Mouse (Mus musculus): Measurements from ENCODE around the gene Adcy5. TPM values are rescaled to one million over a fixed set of nuclear protein-coding genes. Genes with fewer than 3 reads are reported as not detected.
A peak's percentile ranks its signal among the peaks of the same experiment; 100 is the strongest.

Adcy5 gene
- 1.7 and 2.2 TPM in 2 replicates for polyA plus RNA-seq (2015; fragmentation: Nextera tagmentation; extraction: Ambion mirVana)

GRCm38 (mm10) chr16:35154641-35155390 is at the start of gene Adcy5:
Gene Adcy5, plus strand, starts transcription at chr16:35154877.
- H3K36me3 ChIP-seq: no peaks in the 10 kb centered on the region
- H3K27ac ChIP-seq: peak within 1 kb of the TSS; percentile 73
- no peaks in the 10 kb centered on the region for H3K9me3 ChIP-seq
- H3K4me3 ChIP-seq: peak within 1 kb of the TSS; percentile 69
- H3K9ac ChIP-seq: peak within 1 kb of the TSS; percentile 68
- H3K4me1 ChIP-seq: peaks cover 37% of the 10 kb centered on the region
- peak; percentile 9; the same call in 1 of the 2 replicates for ATAC-seq (ENCODE audit: insufficient number of reproducible peaks, low FRiP score, low TSS enrichment, low read depth)
- peak within 1 kb of the TSS; percentile 98 for H3K4me2 ChIP-seq
- peaks cover 59% of the 10 kb centered on the region for H3K27me3 ChIP-seq
- under 1% methylated on average over 77 of the region's 104 CpGs for WGBS

GRCm38 (mm10) chr16:35107985-35108384 is 46.7 kb upstream of the Adcy5 start:
- Histone ChIP-seq H3K36me3 (0 out of 2 replicates have a peak, but pooled peaks cover 7% of the 10 kb centered on the region), H3K4me1 (peaks cover 37% of the 10 kb centered on the region), H3K27ac (no peak overlapping the region), H3K4me2 (no peak overlapping the region), H3K9me3 (no peaks in the 10 kb centered on the region), H3K4me3 (no peak overlapping the region), H3K27me3 (no peaks in the 10 kb centered on the region), H3K9ac (no peak overlapping the region)
- ATAC-seq (ENCODE audit: insufficient number of reproducible peaks, low FRiP score, low TSS enrichment, low read depth): no peak
- 48% methylated on average over 6 of the region's 6 CpGs for WGBS

- Histone ChIP-seq H3K4me3 (no peak overlapping the region), H3K27ac (peak overlapping the region; percentile 33; the same call in 1 of the 2 replicates), H3K4me1 (peaks cover 37% of the 10 kb centered on the region), H3K9me3 (no peaks in the 10 kb centered on the region), H3K9ac (no peak overlapping the region), H3K27me3 (no peaks in the 10 kb centered on the region), H3K36me3 (0 out of 2 replicates have a peak, but pooled peaks cover 7% of the 10 kb centered on the region), H3K4me2 (no peak overlapping the region)
- no peak for ATAC-seq (ENCODE audit: insufficient number of reproducible peaks, low FRiP score, low TSS enrichment, low read depth)
- WGBS: 30% methylated on average over 8 of the region's 8 CpGs
Measured at GRCm38 (mm10) chr16:35109156-35109555, 45.5 kb upstream of the Adcy5 start.

- H3K4me3 ChIP-seq: no peak overlapping the region
- peak overlapping the region; percentile 33 for H3K27ac ChIP-seq
- H3K4me1 ChIP-seq: peaks cover 37% of the 10 kb centered on the region
- H3K4me2 ChIP-seq: no peak overlapping the region
- no peak overlapping the region for H3K9ac ChIP-seq
- no peaks in the 10 kb centered on the region for H3K27me3 ChIP-seq
- no peak for ATAC-seq (ENCODE audit: insufficient number of reproducible peaks, low FRiP score, low TSS enrichment, low read depth)
- 0 out of 2 replicates have a peak, but pooled peaks cover 4% of the 10 kb centered on the region for H3K36me3 ChIP-seq
- WGBS: 35% methylated on average over 7 of the region's 7 CpGs
- no peaks in the 10 kb centered on the region for H3K9me3 ChIP-seq
Measured at GRCm38 (mm10) chr16:35109656-35110291, 44.9 kb upstream of the Adcy5 start.

GRCm38 (mm10) chr16:35110410-35111142 is 44.1 kb upstream of the Adcy5 start:
- H3K36me3 ChIP-seq: 0 out of 2 replicates have a peak, but pooled peaks cover 4% of the 10 kb centered on the region
- WGBS: 28% methylated on average over 10 of the region's 10 CpGs
- peak; percentile 57 for ATAC-seq (ENCODE audit: insufficient number of reproducible peaks, low FRiP score, low TSS enrichment, low read depth)
- peaks cover 37% of the 10 kb centered on the region for H3K4me1 ChIP-seq
- no peaks in the 10 kb centered on the region for H3K9me3 ChIP-seq
- no peak overlapping the region for H3K4me3 ChIP-seq
- H3K27me3 ChIP-seq: no peaks in the 10 kb centered on the region
- H3K27ac ChIP-seq: no peak overlapping the region
- no peak overlapping the region for H3K9ac ChIP-seq
- H3K4me2 ChIP-seq: no peak overlapping the region

- Histone ChIP-seq H3K27me3 (no peaks in the 10 kb centered on the region), H3K27ac (no peak overlapping the region), H3K4me2 (no peak overlapping the region), H3K36me3 (0 out of 2 replicates have a peak, but pooled peaks cover 4% of the 10 kb centered on the region), H3K4me3 (no peak overlapping the region), H3K4me1 (peaks cover 38% of the 10 kb centered on the region), H3K9ac (no peak overlapping the region), H3K9me3 (no peaks in the 10 kb centered on the region)
- 51% methylated on average over 8 of the region's 8 CpGs for WGBS
- no peak for ATAC-seq (ENCODE audit: insufficient number of reproducible peaks, low FRiP score, low TSS enrichment, low read depth)
Measured at GRCm38 (mm10) chr16:35111143-35111620, 43.5 kb upstream of the Adcy5 start.

GRCm38 (mm10) chr16:35113496-35113895 is 41.2 kb upstream of the Adcy5 start:
- Histone ChIP-seq H3K4me1 (peaks cover 26% of the 10 kb centered on the region), H3K36me3 (no peaks in the 10 kb centered on the region), H3K4me3 (no peak overlapping the region), H3K27ac (no peak overlapping the region), H3K9me3 (no peaks in the 10 kb centered on the region), H3K4me2 (no peak overlapping the region), H3K27me3 (no peaks in the 10 kb centered on the region), H3K9ac (no peak overlapping the region)
- 85% methylated on average over 5 of the region's 5 CpGs for WGBS
- ATAC-seq (ENCODE audit: insufficient number of reproducible peaks, low FRiP score, low TSS enrichment, low read depth): no peak

GRCm38 (mm10) chr16:35116328-35116956 is 38.2 kb upstream of the Adcy5 start:
- Histone ChIP-seq H3K36me3 (no peaks in the 10 kb centered on the region), H3K27ac (no peak overlapping the region), H3K9ac (no peak overlapping the region), H3K4me2 (no peak overlapping the region), H3K27me3 (no peaks in the 10 kb centered on the region), H3K9me3 (no peaks in the 10 kb centered on the region), H3K4me3 (no peak overlapping the region), H3K4me1 (peaks cover 5% of the 10 kb centered on the region; the same call in 1 of the 2 replicates)
- ATAC-seq (ENCODE audit: insufficient number of reproducible peaks, low FRiP score, low TSS enrichment, low read depth): no peak
- 67% methylated on average over 7 of the region's 7 CpGs for WGBS

- H3K27ac ChIP-seq: no peak overlapping the region
- H3K4me2 ChIP-seq: no peak overlapping the region
- WGBS: 56% methylated on average over 7 of the region's 7 CpGs
- no peaks in the 10 kb centered on the region for H3K27me3 ChIP-seq
- ATAC-seq (ENCODE audit: insufficient number of reproducible peaks, low FRiP score, low TSS enrichment, low read depth): no peak
- peaks cover 5% of the 10 kb centered on the region; the same call in 1 of the 2 replicates for H3K4me1 ChIP-seq
- H3K4me3 ChIP-seq: no peak overlapping the region
- no peak overlapping the region for H3K9ac ChIP-seq
- no peaks in the 10 kb centered on the region for H3K9me3 ChIP-seq
- H3K36me3 ChIP-seq: no peaks in the 10 kb centered on the region
Measured at GRCm38 (mm10) chr16:35117436-35117835, 37.2 kb upstream of the Adcy5 start.

GRCm38 (mm10) chr16:35120603-35121002 is 34.1 kb upstream of the Adcy5 start:
- no peak overlapping the region for H3K4me3 ChIP-seq
- H3K36me3 ChIP-seq: no peaks in the 10 kb centered on the region
- no peak overlapping the region for H3K4me2 ChIP-seq
- ATAC-seq (ENCODE audit: insufficient number of reproducible peaks, low FRiP score, low TSS enrichment, low read depth): no peak
- WGBS: 67% methylated on average over 4 of the region's 4 CpGs
- no peak overlapping the region for H3K9ac ChIP-seq
- no peaks in the 10 kb centered on the region for H3K9me3 ChIP-seq
- H3K27me3 ChIP-seq: no peaks in the 10 kb centered on the region
- no peak overlapping the region for H3K27ac ChIP-seq
- peaks cover 11% of the 10 kb centered on the region; the same call in 1 of the 2 replicates for H3K4me1 ChIP-seq

- H3K9ac ChIP-seq: no peak overlapping the region
- H3K27ac ChIP-seq: 0 out of 2 replicates have a peak overlapping the region, but pooled peaks have one; percentile 17
- no peak overlapping the region for H3K4me2 ChIP-seq
- no peak overlapping the region for H3K4me3 ChIP-seq
- no peaks in the 10 kb centered on the region for H3K9me3 ChIP-seq
- 67% methylated on average over 5 of the region's 5 CpGs for WGBS
- H3K4me1 ChIP-seq: peaks cover 6% of the 10 kb centered on the region; the same call in 1 of the 2 replicates
- no peaks in the 10 kb centered on the region for H3K27me3 ChIP-seq
- H3K36me3 ChIP-seq: no peaks in the 10 kb centered on the region
- no peak for ATAC-seq (ENCODE audit: insufficient number of reproducible peaks, low FRiP score, low TSS enrichment, low read depth)
Measured at GRCm38 (mm10) chr16:35127270-35127669, 27.4 kb upstream of the Adcy5 start.

All from limb, embryonic 15.5 days (tissue).